Mouse (Mus musculus): ENCODE results near the gene Shkbp1.

GRCm38 (mm10) chr7:27381009-27381408 lies 25.2 kb upstream of the Shkbp1 start:
- no peak for TF ChIP-seq CTCF (conservative IDR thresholded peaks at IDR 0.05 in 1 of 2, IDR thresholded peaks at IDR 0.05 in 1 of 2; ENCODE audit: low read depth in 2 of 2, low read length in 2 of 2)
- no peak for TF ChIP-seq GABPA (IDR thresholded peaks at IDR 0.05; ENCODE audit: insufficient replicate concordance, low read depth, low read length)
- TF ChIP-seq EP300 (IDR thresholded peaks at IDR 0.05; ENCODE audit: low read length) = no peak
- no peak for TF ChIP-seq MAX (IDR thresholded peaks at IDR 0.05; ENCODE audit: low read length)
- TF ChIP-seq BHLHE40 (IDR thresholded peaks at IDR 0.05; ENCODE audit: low read depth, low read length) = no peak
- TF ChIP-seq USF1 (IDR thresholded peaks at IDR 0.05; ENCODE audit: low read depth, low read length) = no peak
- TF ChIP-seq RAD21 (IDR thresholded peaks at IDR 0.05; ENCODE audit: low read depth, low read length) = no peak
- TF ChIP-seq ZKSCAN1 (IDR thresholded peaks at IDR 0.05; ENCODE audit: borderline replicate concordance, low read depth, low read length) = no peak
- TF ChIP-seq HCFC1 (IDR thresholded peaks at IDR 0.05; ENCODE audit: low read depth, low read length) = no peak
- no peak for TF ChIP-seq TCF12 (IDR thresholded peaks at IDR 0.05; ENCODE audit: low read depth, low read length)
- no peak for TF ChIP-seq ZNF384 (IDR thresholded peaks at IDR 0.05; ENCODE audit: low read depth, low read length)
- no peak for TF ChIP-seq NELFE (IDR thresholded peaks at IDR 0.05; ENCODE audit: low read depth, low read length)

All from CH12.LX (cell line).